Comparison of ENCODE assay signal across 21 mouse cellular contexts in genomic region chr11:36801683-36802082, GRCm38 (mm10).
A peak's percentile ranks its signal among the peaks of the same experiment; 100 is the strongest.
DNase-seq lines count a peak whose midpoint lies in the region; ATAC-seq lines count a peak whose summit lies in the region.
"Had no signal": no experiment of that assay in that cellular context is flagged by ENCODE, and none has a peak within 500 bp of the region (broad histone marks: within the 10 kb centered on the region; RNA-seq: fewer than 3 reads in every experiment).

No protein-coding gene starts in this region.

- peak overlapping the region; percentile 48 for H3K4me2 ChIP-seq in hindbrain, embryonic 15.5 days
- H3K4me2 ChIP-seq in hindbrain, embryonic 11.5 days (replicated peaks; ENCODE audit: low read depth, low read length): no peak overlapping the region
- no peak overlapping the region for H3K4me2 ChIP-seq in midbrain, embryonic 12.5 days (replicated peaks)
- H3K4me2 ChIP-seq in midbrain, embryonic 16.5 days (ENCODE audit: low read length): no peak overlapping the region
- H3K4me2 ChIP-seq in hindbrain, embryonic 16.5 days (ENCODE audit: low read length): peak overlapping the region; percentile 38
- H3K4me2 ChIP-seq in midbrain, embryonic 15.5 days: no peak overlapping the region
- no peak overlapping the region for H3K4me2 ChIP-seq in kidney, embryonic 15.5 days
- H3K4me2 ChIP-seq: embryonic facial prominence, embryonic 15.5 days; heart, embryonic 12.5 days had no signal

- H3K27ac ChIP-seq in hindbrain, embryonic 15.5 days (replicated peaks): peak overlapping the region; percentile 35; the same call in 1 of the 2 replicates
- H3K27ac ChIP-seq in hindbrain, embryonic 11.5 days (ENCODE audit: low read depth, low read length): no peak overlapping the region
- H3K27ac ChIP-seq in midbrain, embryonic 12.5 days (replicated peaks): 0 out of 2 replicates have a peak overlapping the region, but pooled peaks have one; percentile 15
- no peak overlapping the region; the same call in 1 of the 2 replicates for H3K27ac ChIP-seq in midbrain, embryonic 16.5 days (ENCODE audit: low read length)
- H3K27ac ChIP-seq in hindbrain, embryonic 16.5 days (ENCODE audit: low read depth, low read length): no peak overlapping the region
- 0 out of 2 replicates have a peak overlapping the region, but pooled peaks have one; percentile 65 for H3K27ac ChIP-seq in midbrain, embryonic 15.5 days
- H3K27ac ChIP-seq in kidney, embryonic 15.5 days: no peak overlapping the region
- H3K27ac ChIP-seq: embryonic facial prominence, embryonic 15.5 days; forebrain, embryonic 10.5 days; gastrocnemius, adult 2 months had no signal

- H3K9ac ChIP-seq in hindbrain, embryonic 15.5 days: no peak overlapping the region
- H3K9ac ChIP-seq in hindbrain, embryonic 11.5 days (ENCODE audit: low read depth, low read length): no peak overlapping the region
- H3K9ac ChIP-seq in midbrain, embryonic 12.5 days (replicated peaks): no peak overlapping the region
- no peak overlapping the region for H3K9ac ChIP-seq in midbrain, embryonic 16.5 days (ENCODE audit: low read depth, low read length)
- H3K9ac ChIP-seq in hindbrain, embryonic 16.5 days (ENCODE audit: low read depth, low read length): no peak overlapping the region
- H3K9ac ChIP-seq in midbrain, embryonic 15.5 days: no peak overlapping the region
- no peak overlapping the region for H3K9ac ChIP-seq in kidney, embryonic 15.5 days
- H3K9ac ChIP-seq: embryonic facial prominence, embryonic 15.5 days; heart, embryonic 12.5 days had no signal

- no peaks in the 10 kb centered on the region for H3K27me3 ChIP-seq in hindbrain, embryonic 15.5 days
- H3K27me3 ChIP-seq in hindbrain, embryonic 11.5 days (ENCODE audit: control insufficient read depth, insufficient read depth, low read length): no peaks in the 10 kb centered on the region
- H3K27me3 ChIP-seq in midbrain, embryonic 12.5 days: no peaks in the 10 kb centered on the region
- no peaks in the 10 kb centered on the region for H3K27me3 ChIP-seq in midbrain, embryonic 16.5 days (ENCODE audit: control insufficient read depth, insufficient read depth, low read depth, low read length)
- H3K27me3 ChIP-seq in hindbrain, embryonic 16.5 days (replicated peaks; ENCODE audit: control insufficient read depth, insufficient read depth, low read length): no peaks in the 10 kb centered on the region
- H3K27me3 ChIP-seq in midbrain, embryonic 15.5 days (replicated peaks): no peaks in the 10 kb centered on the region
- no peaks in the 10 kb centered on the region for H3K27me3 ChIP-seq in kidney, embryonic 15.5 days
- H3K27me3 ChIP-seq: CH12.LX; embryonic facial prominence, embryonic 15.5 days; heart, embryonic 12.5 days had no signal

- H3K4me3 ChIP-seq in hindbrain, embryonic 15.5 days: no peak overlapping the region; the same call in 1 of the 2 replicates
- no peak overlapping the region for H3K4me3 ChIP-seq in hindbrain, embryonic 11.5 days (ENCODE audit: low read depth, low read length)
- no peak overlapping the region for H3K4me3 ChIP-seq in midbrain, embryonic 12.5 days
- H3K4me3 ChIP-seq in midbrain, embryonic 16.5 days (ENCODE audit: low read depth, low read length): no peak overlapping the region
- H3K4me3 ChIP-seq in hindbrain, embryonic 16.5 days (ENCODE audit: low read length): peak overlapping the region; percentile 16; the same call in 1 of the 2 replicates
- H3K4me3 ChIP-seq in midbrain, embryonic 15.5 days: no peak overlapping the region
- no peak overlapping the region for H3K4me3 ChIP-seq in kidney, embryonic 15.5 days (replicated peaks)
- H3K4me3 ChIP-seq: embryonic facial prominence, embryonic 15.5 days; erythroblast, embryonic 14.5 days; forebrain, embryonic 10.5 days; gastrocnemius, adult 2 months; heart, embryonic 12.5 days had no signal

- no peak for DNase-seq in hindbrain, embryonic 11.5 days (ENCODE audit: low spot score)
- no peak for DNase-seq in urinary bladder, postnatal 14 days (ENCODE audit: low spot score)
- DNase-seq: adrenal gland, adult 2 months; adrenal gland, postnatal 25 days; cerebellum, adult 18-20 months; embryo, embryonic 11 days; gastrocnemius, adult 2 months; gastrocnemius, postnatal 25 days had no signal

- H3K36me3 ChIP-seq in hindbrain, embryonic 15.5 days: no peaks in the 10 kb centered on the region
- H3K36me3 ChIP-seq in hindbrain, embryonic 11.5 days (ENCODE audit: control insufficient read depth, insufficient read depth, low read length): no peaks in the 10 kb centered on the region
- no peaks in the 10 kb centered on the region for H3K36me3 ChIP-seq in midbrain, embryonic 12.5 days
- no peaks in the 10 kb centered on the region for H3K36me3 ChIP-seq in midbrain, embryonic 16.5 days (ENCODE audit: control insufficient read depth, insufficient read depth, low read length)
- H3K36me3 ChIP-seq in hindbrain, embryonic 16.5 days (ENCODE audit: control insufficient read depth, insufficient read depth, low read length): no peaks in the 10 kb centered on the region
- H3K36me3 ChIP-seq in midbrain, embryonic 15.5 days (replicated peaks): no peaks in the 10 kb centered on the region
- no peaks in the 10 kb centered on the region for H3K36me3 ChIP-seq in kidney, embryonic 15.5 days
- H3K36me3 ChIP-seq: embryonic facial prominence, embryonic 15.5 days; forebrain, embryonic 10.5 days; heart, embryonic 12.5 days had no signal

- H3K4me1 ChIP-seq in hindbrain, embryonic 15.5 days (replicated peaks): peaks cover 17% of the 10 kb centered on the region
- no peaks in the 10 kb centered on the region for H3K4me1 ChIP-seq in hindbrain, embryonic 11.5 days (replicated peaks; ENCODE audit: control insufficient read depth, insufficient read depth, low read length)
- 0 out of 2 replicates have a peak, but pooled peaks cover 3% of the 10 kb centered on the region for H3K4me1 ChIP-seq in midbrain, embryonic 12.5 days
- peaks cover 7% of the 10 kb centered on the region for H3K4me1 ChIP-seq in midbrain, embryonic 16.5 days (ENCODE audit: control insufficient read depth, insufficient read depth, low read length)
- H3K4me1 ChIP-seq in hindbrain, embryonic 16.5 days (ENCODE audit: control insufficient read depth, insufficient read depth, low read depth, low read length): peaks cover 5% of the 10 kb centered on the region
- peaks cover 15% of the 10 kb centered on the region for H3K4me1 ChIP-seq in midbrain, embryonic 15.5 days
- H3K4me1 ChIP-seq in kidney, embryonic 15.5 days: peaks cover 2% of the 10 kb centered on the region; the same call in 1 of the 2 replicates
- H3K4me1 ChIP-seq: embryonic facial prominence, embryonic 15.5 days; heart, embryonic 12.5 days had no signal

- WGBS in hindbrain, embryonic 15.5 days: 66% methylated on average over 4 of the region's 4 CpGs
- WGBS in hindbrain, embryonic 11.5 days: 87% methylated on average over 4 of the region's 4 CpGs
- WGBS in midbrain, embryonic 12.5 days: 82% methylated on average over 4 of the region's 4 CpGs
- WGBS in midbrain, embryonic 16.5 days: 69% methylated on average over 4 of the region's 4 CpGs
- WGBS in hindbrain, embryonic 16.5 days: 64% methylated on average over 4 of the region's 4 CpGs
- 71% methylated on average over 4 of the region's 4 CpGs for WGBS in midbrain, embryonic 15.5 days
- WGBS in kidney, embryonic 15.5 days: 86% methylated on average over 4 of the region's 4 CpGs

- no peaks in the 10 kb centered on the region for H3K9me3 ChIP-seq in hindbrain, embryonic 15.5 days
- no peaks in the 10 kb centered on the region for H3K9me3 ChIP-seq in hindbrain, embryonic 11.5 days (ENCODE audit: control insufficient read depth, low read length)
- H3K9me3 ChIP-seq in midbrain, embryonic 12.5 days: no peaks in the 10 kb centered on the region
- no peaks in the 10 kb centered on the region for H3K9me3 ChIP-seq in midbrain, embryonic 16.5 days (replicated peaks; ENCODE audit: control insufficient read depth, low read length, poor library complexity, severe bottlenecking)
- no peaks in the 10 kb centered on the region for H3K9me3 ChIP-seq in hindbrain, embryonic 16.5 days (ENCODE audit: control insufficient read depth, low read length)
- H3K9me3 ChIP-seq in midbrain, embryonic 15.5 days: no peaks in the 10 kb centered on the region
- H3K9me3 ChIP-seq in kidney, embryonic 15.5 days (replicated peaks): no peaks in the 10 kb centered on the region
- H3K9me3 ChIP-seq: embryonic facial prominence, embryonic 15.5 days; forebrain, embryonic 10.5 days; heart, embryonic 12.5 days had no signal

- no peak for ATAC-seq in hindbrain, embryonic 15.5 days (ENCODE audit: low FRiP score, low read depth)
- ATAC-seq in hindbrain, embryonic 11.5 days (ENCODE audit: low FRiP score): no peak
- no peak for ATAC-seq in midbrain, embryonic 12.5 days (ENCODE audit: low FRiP score, low read depth)
- ATAC-seq in midbrain, embryonic 16.5 days: no peak
- ATAC-seq in hindbrain, embryonic 16.5 days: no peak; the same call in 1 of the 2 replicates
- ATAC-seq in midbrain, embryonic 15.5 days (replicated peaks): no peak
- ATAC-seq in kidney, embryonic 15.5 days (replicated peaks; ENCODE audit: low FRiP score): no peak
- ATAC-seq: activated CD4-positive, CD25-positive, alpha-beta regulatory T cell, adult 4 months; Patski had no signal

Comparison
In these comparisons a context has a peak if more than half of its experiments do, and no peak if none do; other contexts are left out.
1. H3K27ac ChIP-seq: peak in hindbrain, embryonic 15.5 days (single experiment), midbrain, embryonic 12.5 days (single experiment) and midbrain, embryonic 15.5 days (single experiment); none in hindbrain, embryonic 11.5 days (single experiment), midbrain, embryonic 16.5 days (single experiment), hindbrain, embryonic 16.5 days (single experiment) and kidney, embryonic 15.5 days (single experiment).
2. H3K4me2 ChIP-seq: peak in hindbrain, embryonic 15.5 days (single experiment) and hindbrain, embryonic 16.5 days (single experiment); none in hindbrain, embryonic 11.5 days (single experiment), midbrain, embryonic 12.5 days (single experiment), midbrain, embryonic 16.5 days (single experiment), midbrain, embryonic 15.5 days (single experiment) and kidney, embryonic 15.5 days (single experiment).